Mouse (Mus musculus) C2C12 (cell line): ENCODE data around the gene Grid1.

Source experiments
- CEBPB ChIP-seq: IDR thresholded peaks from one replicate; pipeline ENCODE4 v1.6.1; 2011; ENCODE audit warnings: low read depth, mild to moderate bottlenecking, control low read depth, moderate library complexity
- CTCF ChIP-seq: IDR thresholded peaks from one replicate; pipeline ENCODE4 v1.5.1; 2011; ENCODE audit not compliant: control insufficient read depth, insufficient read depth, insufficient read length
- FOSL1 ChIP-seq: IDR thresholded peaks from one replicate; pipeline ENCODE4 v1.8.0; 2011; ENCODE audit warnings: mild to moderate bottlenecking, low read length; ENCODE audit not compliant: poor library complexity, insufficient read depth, severe bottlenecking
- MAX ChIP-seq: IDR thresholded peaks from one replicate; pipeline ENCODE4 v1.6.1; 2011; ENCODE audit warnings: mild to moderate bottlenecking, control low read depth
- MYOD1 ChIP-seq: IDR thresholded peaks from one replicate; pipeline ENCODE4 v1.6.1; 2011; ENCODE audit warnings: low read depth; ENCODE audit not compliant: control insufficient read depth, insufficient read length
- MYOG ChIP-seq: IDR thresholded peaks from one replicate; pipeline ENCODE4 v1.6.1; 2011; ENCODE audit not compliant: control insufficient read depth, insufficient read length; ENCODE audit errors: extremely low read depth
- USF1 ChIP-seq: IDR thresholded peaks from one replicate; pipeline ENCODE4 v1.6.1; 2011; ENCODE audit warnings: low read depth, mild to moderate bottlenecking, control low read depth, moderate library complexity

DNA sequence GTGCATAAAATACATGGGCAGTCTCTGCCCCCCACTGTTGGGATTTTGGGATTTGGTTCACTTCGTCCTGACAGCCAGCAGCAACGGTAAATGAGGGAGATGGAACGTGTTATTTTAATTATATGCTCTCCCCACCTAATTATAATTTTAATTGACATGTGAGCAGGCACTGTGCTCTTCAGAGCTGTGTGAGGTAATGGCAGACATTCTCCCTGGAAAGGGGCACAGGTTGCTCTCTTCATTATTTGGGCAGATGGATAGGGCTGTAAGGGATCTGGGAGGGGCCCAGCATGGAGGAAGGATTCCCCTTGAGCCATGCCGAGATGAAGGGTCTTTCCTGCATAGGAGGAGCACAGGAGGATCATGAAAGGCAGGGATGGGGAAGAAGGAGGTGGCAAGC, 26.9 kb downstream of the Grid1 start:
- TF ChIP-seq MYOG, result no peak
- TF ChIP-seq CTCF, result no peak
- no peak for TF ChIP-seq CEBPB
- TF ChIP-seq FOSL1, result no peak
- no peak for TF ChIP-seq MAX
- no peak for TF ChIP-seq USF1
- no peak for TF ChIP-seq MYOD1
